Mouse (Mus musculus) hindbrain, embryonic 12.5 days (tissue): ENCODE results near the gene Nudcd2. TPM values are rescaled to one million over a fixed set of nuclear protein-coding genes. Genes with fewer than 3 reads are reported as not detected.

Source experiments
- ATAC-seq: fragments of 200-750 bp; cut with Nextera tagmentation; 2 replicates; pipeline ENCODE4 v1.8.0; 2017; ENCODE audit warnings: moderate TSS enrichment; ENCODE audit not compliant: low FRiP score
- H3K27ac ChIP-seq: fragments of 300-500 bp; sonication (generic); 2 replicates; pipeline ENCODE4 v1.5.1; 2016; ENCODE audit warnings: mild to moderate bottlenecking
- H3K27me3 ChIP-seq: fragments of 300-500 bp; sonication (generic); 2 replicates; pipeline ENCODE4 v1.6.1; 2016; ENCODE audit warnings: mild to moderate bottlenecking
- H3K36me3 ChIP-seq: fragments of 300-500 bp; sonication (generic); 2 replicates; pipeline ENCODE4 v1.6.1; 2016; ENCODE audit warnings: mild to moderate bottlenecking
- H3K4me1 ChIP-seq: fragments of 300-500 bp; sonication (generic); 2 replicates; pipeline ENCODE4 v1.6.1; 2016
- H3K4me2 ChIP-seq: fragments of 300-500 bp; sonication (generic); replicated peaks from 2 replicates; pipeline ENCODE4 v1.6.1; 2016; ENCODE audit warnings: mild to moderate bottlenecking
- H3K4me3 ChIP-seq: fragments of 300-500 bp; sonication (generic); 2 replicates; pipeline ENCODE4 v1.5.1; 2016; ENCODE audit warnings: mild to moderate bottlenecking
- H3K9ac ChIP-seq: fragments of 300-500 bp; sonication (generic); 2 replicates; pipeline ENCODE4 v1.6.1; 2016; ENCODE audit warnings: mild to moderate bottlenecking, moderate library complexity
- H3K9me3 ChIP-seq: fragments of 300-500 bp; sonication (generic); replicated peaks from 2 replicates; pipeline ENCODE4 v1.6.1; 2016; ENCODE audit warnings: mild to moderate bottlenecking
- WGBS: fragments of 180-500 bp; shearing (Covaris S2); methylation state at CpG from one replicate; pipeline ENCODE4 v1.1.7; 2016; 5-methylcytosine and 5-hydroxymethylcytosine counted together
- polyA plus RNA-seq: library from polyadenylated mRNA; unstranded; fragments of >200 nt; fragmentation: Nextera tagmentation; extraction: Ambion mirVana; gene quantifications from 2 replicates; pipeline ENCODE4 v1.2.1, GENCODE M21; 2016

Nudcd2 gene
- polyA plus RNA-seq, 1 experiment from 2014 or later: 126 TPM

GRCm38 (mm10) chr11:40763395-40763794, 29.9 kb downstream of the Nudcd2 start:
- Histone ChIP-seq H3K9me3 (no peaks in the 10 kb centered on the region), H3K4me3 (no peak overlapping the region), H3K4me1 (no peaks in the 10 kb centered on the region), H3K4me2 (no peak overlapping the region), H3K9ac (no peak overlapping the region), H3K36me3 (no peaks in the 10 kb centered on the region), H3K27me3 (no peaks in the 10 kb centered on the region), H3K27ac (no peak overlapping the region)
- ATAC-seq: no peak
- 36% methylated on average over 2 of the region's 2 CpGs for WGBS

GRCm38 (mm10) chr11:40764690-40765089, 31.2 kb downstream of the Nudcd2 start:
- Histone ChIP-seq H3K4me2 (no peak overlapping the region), H3K27me3 (no peaks in the 10 kb centered on the region), H3K27ac (no peak overlapping the region), H3K36me3 (no peaks in the 10 kb centered on the region), H3K9ac (no peak overlapping the region), H3K9me3 (no peaks in the 10 kb centered on the region), H3K4me1 (no peaks in the 10 kb centered on the region), H3K4me3 (no peak overlapping the region)
- WGBS: 84% methylated on average over 4 of the region's 4 CpGs
- ATAC-seq: no peak

GRCm38 (mm10) chr11:40775315-40776269, 42.1 kb downstream of the Nudcd2 start:
- Histone ChIP-seq H3K4me3 (no peak overlapping the region), H3K9me3 (no peaks in the 10 kb centered on the region), H3K36me3 (no peaks in the 10 kb centered on the region), H3K4me2 (no peak overlapping the region), H3K27ac (no peak overlapping the region), H3K4me1 (no peaks in the 10 kb centered on the region), H3K27me3 (no peaks in the 10 kb centered on the region), H3K9ac (no peak overlapping the region)
- WGBS: 49% methylated on average over 12 of the region's 12 CpGs
- ATAC-seq: no peak

GRCm38 (mm10) chr11:40781857-40782256, 48.4 kb downstream of the Nudcd2 start:
- Histone ChIP-seq H3K36me3 (no peaks in the 10 kb centered on the region), H3K4me3 (no peak overlapping the region), H3K27ac (no peak overlapping the region), H3K9me3 (no peaks in the 10 kb centered on the region), H3K27me3 (no peaks in the 10 kb centered on the region), H3K9ac (no peak overlapping the region), H3K4me2 (no peak overlapping the region), H3K4me1 (no peaks in the 10 kb centered on the region)
- WGBS: 56% methylated on average over 2 of the region's 2 CpGs
- no peak for ATAC-seq

GRCm38 (mm10) chr11:40783346-40783745, 49.9 kb downstream of the Nudcd2 start:
- 83% methylated on average over 1 of the region's 1 CpGs for WGBS
- Histone ChIP-seq H3K4me1 (no peaks in the 10 kb centered on the region), H3K27me3 (no peaks in the 10 kb centered on the region), H3K4me2 (no peak overlapping the region), H3K4me3 (no peak overlapping the region), H3K27ac (no peak overlapping the region), H3K9ac (no peak overlapping the region), H3K9me3 (no peaks in the 10 kb centered on the region), H3K36me3 (no peaks in the 10 kb centered on the region)
- no peak for ATAC-seq

- Histone ChIP-seq H3K9me3 (no peaks in the 10 kb centered on the region), H3K4me3 (no peak overlapping the region), H3K4me2 (no peak overlapping the region), H3K36me3 (no peaks in the 10 kb centered on the region), H3K9ac (no peak overlapping the region), H3K4me1 (no peaks in the 10 kb centered on the region), H3K27ac (no peak overlapping the region), H3K27me3 (no peaks in the 10 kb centered on the region)
- WGBS: 84% methylated on average over 8 of the region's 8 CpGs
- ATAC-seq: no peak
Measured at GRCm38 (mm10) chr11:40784326-40784725, 50.9 kb downstream of the Nudcd2 start.

GRCm38 (mm10) chr11:40786900-40787299, 53.4 kb downstream of the Nudcd2 start:
- WGBS: 93% methylated on average over 2 of the region's 2 CpGs
- Histone ChIP-seq H3K27me3 (no peaks in the 10 kb centered on the region), H3K9ac (no peak overlapping the region), H3K36me3 (no peaks in the 10 kb centered on the region), H3K27ac (no peak overlapping the region), H3K9me3 (no peaks in the 10 kb centered on the region), H3K4me1 (no peaks in the 10 kb centered on the region), H3K4me3 (no peak overlapping the region), H3K4me2 (no peak overlapping the region)
- no peak for ATAC-seq

Other genes starting within 250 kb of the Nudcd2 start
- 77.3 and 79.3 TPM in 2 replicates for gene Mat2b, start 38.5 kb upstream of the Nudcd2 start, polyA plus RNA-seq
- 34.3 and 36.9 TPM in 2 replicates for gene Hmmr, start 245 bp upstream of the Nudcd2 start, polyA plus RNA-seq
- gene Ccng1, start 21.6 kb downstream of the Nudcd2 start, polyA plus RNA-seq: 42.9 and 43.1 TPM in 2 replicates